Mouse (Mus musculus): ENCODE results near the gene Cpne6.

Cpne6 gene

GRCm38 (mm10) chr14:55554635-55555034, 44.4 kb downstream of the Cpne6 start:
- no peak for DNase-seq (ENCODE audit: low spot score in 2 of 2)

- DNase-seq (ENCODE audit: low spot score in 2 of 2) = no peak
Observed at GRCm38 (mm10) chr14:55555788-55556187, 45.5 kb downstream of the Cpne6 start.

- peak in 1 of 2 experiments; percentile 66 for DNase-seq (ENCODE audit: low spot score in 2 of 2)
Observed at GRCm38 (mm10) chr14:55557003-55557402, 46.8 kb downstream of the Cpne6 start.

- no peak for DNase-seq (ENCODE audit: low spot score in 2 of 2)
Observed at GRCm38 (mm10) chr14:55557587-55557986, 47.3 kb downstream of the Cpne6 start.

- DNase-seq (ENCODE audit: low spot score in 2 of 2) = no peak
Observed at GRCm38 (mm10) chr14:55558740-55559448, 48.6 kb downstream of the Cpne6 start.

- DNase-seq (ENCODE audit: low spot score in 2 of 2) = peak; percentile 85 to 88
Observed at GRCm38 (mm10) chr14:55559799-55560201, 49.6 kb downstream of the Cpne6 start, which contains the start of gene Dcaf11. Dcaf11 (plus strand) TSS chr14:55560006.

GRCm38 (mm10) chr14:55560202-55561073, 50.2 kb downstream of the Cpne6 start, which contains the start of gene A730061H03Rik:
A730061H03Rik (minus strand) TSS chr14:55560406.
- DNase-seq (ENCODE audit: low spot score in 2 of 2) = peak; percentile 97 to 100

GRCm38 (mm10) chr14:55561860-55562259, 51.6 kb downstream of the Cpne6 start:
- no peak for DNase-seq (ENCODE audit: low spot score in 2 of 2)

- DNase-seq (ENCODE audit: low spot score in 2 of 2) = no peak
Observed at GRCm38 (mm10) chr14:55563249-55563648, 53.0 kb downstream of the Cpne6 start.

- no peak for DNase-seq (ENCODE audit: low spot score in 2 of 2)
Observed at GRCm38 (mm10) chr14:55565748-55566147, 55.5 kb downstream of the Cpne6 start.
